Mouse (Mus musculus): ENCODE measurements around the gene Gpatch2. TPM values are rescaled to one million over a fixed set of nuclear protein-coding genes. Genes with fewer than 3 reads are reported as not detected.

Gene Gpatch2
- polyA plus RNA-seq, 1 experiment from 2014 or later: 5.7 TPM

DNA sequence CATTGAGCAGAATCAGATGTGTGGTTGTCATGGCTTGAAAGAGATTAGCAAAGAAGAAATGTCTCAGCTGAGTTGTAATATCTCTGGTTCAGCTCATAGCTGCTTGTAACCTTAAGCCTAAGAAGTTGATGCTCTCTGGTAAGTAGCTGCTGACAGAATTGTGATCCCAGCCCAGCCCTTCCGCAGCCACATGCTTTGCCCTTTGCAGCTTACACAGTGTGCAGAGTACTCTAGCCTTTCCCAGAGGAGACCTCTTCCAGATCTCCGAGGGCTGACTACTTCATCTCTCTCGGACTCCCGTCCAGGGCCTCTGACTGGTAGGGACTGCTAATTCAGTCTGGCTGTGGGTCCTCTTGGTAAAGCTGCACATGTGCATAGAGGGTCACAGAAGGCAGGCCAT lies 92.0 kb downstream of the Gpatch2 start:
- Histone ChIP-seq H3K9ac (ENCODE audit: low read depth, low read length) (no peak overlapping the region), H3K27ac (ENCODE audit: low read length) (no peak overlapping the region), H3K4me3 (ENCODE audit: low read depth, low read length) (no peak overlapping the region), H3K36me3 (ENCODE audit: control insufficient read depth, insufficient read depth) (no peaks in the 10 kb centered on the region), H3K9me3 (replicated peaks; ENCODE audit: control insufficient read depth, low read length) (no peaks in the 10 kb centered on the region), H3K4me1 (ENCODE audit: control insufficient read depth, low read depth, low read length) (no peaks in the 10 kb centered on the region), H3K27me3 (ENCODE audit: control insufficient read depth, insufficient read depth, low read depth, low read length) (no peaks in the 10 kb centered on the region), H3K4me2 (ENCODE audit: low read depth, low read length) (no peak overlapping the region)
- WGBS (ENCODE audit: insufficient replicate concordance): 81% methylated on average over 4 of the region's 4 CpGs
- no peak for ATAC-seq (ENCODE audit: low read depth)

DNA sequence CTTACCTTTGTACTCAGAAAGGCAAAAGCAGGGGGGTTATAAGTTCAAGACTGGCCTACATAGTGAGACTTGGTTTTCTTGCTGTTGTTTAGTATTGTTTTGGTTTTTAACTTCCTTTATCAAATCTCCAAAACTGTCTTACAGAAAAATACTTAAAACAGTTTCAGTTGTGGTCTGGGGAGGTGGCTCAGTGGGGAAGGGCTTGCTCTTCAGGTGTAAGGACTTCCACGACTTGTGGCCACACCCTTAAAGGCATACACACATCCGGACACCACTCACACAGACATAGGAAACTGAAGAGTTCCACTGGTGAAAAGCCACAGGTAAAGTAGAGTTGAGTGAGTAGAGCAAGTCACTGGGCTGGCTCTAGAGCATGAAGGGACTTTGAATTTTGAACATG lies 93.2 kb downstream of the Gpatch2 start:
- no peak for ATAC-seq (ENCODE audit: low read depth)
- H3K4me2 ChIP-seq (ENCODE audit: low read depth, low read length): no peak overlapping the region
- no peaks in the 10 kb centered on the region for H3K36me3 ChIP-seq (ENCODE audit: control insufficient read depth, insufficient read depth)
- H3K4me3 ChIP-seq (ENCODE audit: low read depth, low read length): no peak overlapping the region
- H3K9ac ChIP-seq (ENCODE audit: low read depth, low read length): no peak overlapping the region
- no peak overlapping the region for H3K27ac ChIP-seq (ENCODE audit: low read length)
- WGBS (ENCODE audit: insufficient replicate concordance): 67% methylated on average over 2 of the region's 2 CpGs
- H3K9me3 ChIP-seq (replicated peaks; ENCODE audit: control insufficient read depth, low read length): no peaks in the 10 kb centered on the region
- no peaks in the 10 kb centered on the region for H3K27me3 ChIP-seq (ENCODE audit: control insufficient read depth, insufficient read depth, low read depth, low read length)
- H3K4me1 ChIP-seq (ENCODE audit: control insufficient read depth, low read depth, low read length): no peaks in the 10 kb centered on the region

DNA sequence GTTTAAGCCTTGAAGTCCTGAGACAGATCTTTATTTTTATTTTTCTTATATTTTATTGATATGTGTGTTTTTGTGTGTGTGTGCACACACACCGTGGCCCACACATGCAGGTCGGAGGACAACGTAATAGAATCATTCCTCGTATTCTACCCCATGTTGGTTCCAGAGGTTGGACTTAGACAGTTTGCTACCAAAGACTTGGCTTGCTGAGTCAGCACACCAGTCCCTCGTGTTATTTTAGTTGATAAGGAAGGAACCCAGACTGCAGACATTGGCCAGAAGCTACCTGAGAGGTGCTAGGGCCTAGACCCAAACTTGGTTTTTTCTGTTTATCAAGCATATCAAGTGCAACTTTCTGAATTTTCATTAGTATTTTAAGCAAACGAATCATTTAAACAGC lies 95.8 kb downstream of the Gpatch2 start:
- H3K27me3 ChIP-seq (ENCODE audit: control insufficient read depth, insufficient read depth, low read depth, low read length): no peaks in the 10 kb centered on the region
- H3K9ac ChIP-seq (ENCODE audit: low read depth, low read length): no peak overlapping the region
- ATAC-seq (ENCODE audit: low read depth): no peak
- no peaks in the 10 kb centered on the region for H3K4me1 ChIP-seq (ENCODE audit: control insufficient read depth, low read depth, low read length)
- no peaks in the 10 kb centered on the region for H3K9me3 ChIP-seq (replicated peaks; ENCODE audit: control insufficient read depth, low read length)
- H3K4me2 ChIP-seq (ENCODE audit: low read depth, low read length): no peak overlapping the region
- WGBS (ENCODE audit: insufficient replicate concordance): 66% methylated on average over 6 of the region's 6 CpGs
- H3K4me3 ChIP-seq (ENCODE audit: low read depth, low read length): no peak overlapping the region
- no peaks in the 10 kb centered on the region for H3K36me3 ChIP-seq (ENCODE audit: control insufficient read depth, insufficient read depth)
- H3K27ac ChIP-seq (ENCODE audit: low read length): no peak overlapping the region

DNA sequence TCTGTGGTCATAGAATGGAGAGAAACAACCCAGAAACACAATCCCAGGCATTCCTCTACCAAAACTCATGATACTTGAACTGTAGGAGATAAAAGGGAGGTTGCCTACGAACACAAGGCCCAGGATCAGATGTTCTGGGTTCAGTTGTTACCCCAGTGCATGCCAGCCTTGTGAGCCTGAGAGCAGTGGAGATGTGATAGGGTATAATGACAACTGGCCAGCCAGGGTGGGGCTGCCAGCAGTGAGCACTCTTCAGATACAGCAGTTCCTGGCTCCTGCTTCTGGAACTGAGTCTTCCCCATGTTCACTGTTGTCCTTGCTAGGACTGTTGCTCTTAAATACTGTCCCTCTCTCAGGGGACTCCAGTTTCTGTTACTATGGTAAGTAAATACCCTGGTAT lies 98.0 kb downstream of the Gpatch2 start:
- Histone ChIP-seq H3K9ac (ENCODE audit: low read depth, low read length) (no peak overlapping the region), H3K27ac (ENCODE audit: low read length) (no peak overlapping the region), H3K9me3 (replicated peaks; ENCODE audit: control insufficient read depth, low read length) (no peaks in the 10 kb centered on the region), H3K27me3 (ENCODE audit: control insufficient read depth, insufficient read depth, low read depth, low read length) (no peaks in the 10 kb centered on the region), H3K4me3 (ENCODE audit: low read depth, low read length) (no peak overlapping the region), H3K4me1 (ENCODE audit: control insufficient read depth, low read depth, low read length) (no peaks in the 10 kb centered on the region), H3K4me2 (ENCODE audit: low read depth, low read length) (no peak overlapping the region), H3K36me3 (ENCODE audit: control insufficient read depth, insufficient read depth) (no peaks in the 10 kb centered on the region)
- no peak for ATAC-seq (ENCODE audit: low read depth)
- WGBS (ENCODE audit: insufficient replicate concordance): 53% methylated on average over 1 of the region's 1 CpGs

DNA sequence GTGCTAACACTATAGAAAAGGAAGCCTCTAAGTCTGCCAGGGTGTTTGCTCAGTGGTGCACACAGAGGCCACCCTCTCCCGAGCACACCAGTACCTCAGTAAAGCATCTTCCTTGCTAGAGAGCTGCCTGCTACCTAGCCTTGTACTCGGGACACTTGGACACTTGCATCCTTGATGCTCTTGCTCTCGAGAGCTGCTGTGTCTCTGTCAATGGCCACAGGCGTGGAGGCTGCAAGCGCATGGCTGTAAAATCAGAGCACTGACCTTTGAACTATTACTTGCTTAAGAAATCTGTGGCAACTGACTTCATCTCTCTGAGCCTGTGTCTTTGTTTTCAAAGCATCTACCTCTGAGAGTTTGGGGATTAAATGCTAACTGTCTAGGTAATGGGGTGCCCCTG lies 98.5 kb downstream of the Gpatch2 start:
- Histone ChIP-seq H3K4me1 (ENCODE audit: control insufficient read depth, low read depth, low read length) (no peaks in the 10 kb centered on the region), H3K36me3 (ENCODE audit: control insufficient read depth, insufficient read depth) (no peaks in the 10 kb centered on the region), H3K4me2 (ENCODE audit: low read depth, low read length) (no peak overlapping the region), H3K27me3 (ENCODE audit: control insufficient read depth, insufficient read depth, low read depth, low read length) (no peaks in the 10 kb centered on the region), H3K9ac (ENCODE audit: low read depth, low read length) (no peak overlapping the region), H3K4me3 (ENCODE audit: low read depth, low read length) (no peak overlapping the region), H3K27ac (ENCODE audit: low read length) (no peak overlapping the region), H3K9me3 (replicated peaks; ENCODE audit: control insufficient read depth, low read length) (no peaks in the 10 kb centered on the region)
- no peak for ATAC-seq (ENCODE audit: low read depth)
- WGBS (ENCODE audit: insufficient replicate concordance): 64% methylated on average over 5 of the region's 5 CpGs

DNA sequence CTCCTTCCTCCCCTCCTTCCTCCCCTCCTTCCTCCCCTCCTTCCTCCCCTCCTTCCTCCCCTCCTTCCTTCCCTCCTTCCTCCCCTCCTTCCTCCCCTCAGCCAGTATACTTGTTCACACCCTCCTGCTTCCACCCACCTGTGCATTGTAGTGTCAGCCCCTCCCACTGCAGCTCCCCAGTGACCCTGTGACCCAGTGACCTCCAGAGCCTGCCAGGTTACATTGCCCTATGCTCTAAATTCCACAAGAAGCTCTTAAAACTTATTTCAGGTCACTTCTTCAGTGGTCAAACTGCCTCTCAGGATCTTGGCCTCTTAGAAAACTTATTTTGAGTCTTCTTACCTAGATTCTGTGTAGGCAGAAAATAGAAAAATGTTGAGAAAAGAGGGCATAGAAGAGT lies 99.2 kb downstream of the Gpatch2 start:
- H3K4me3 ChIP-seq (ENCODE audit: low read depth, low read length): no peak overlapping the region
- ATAC-seq (ENCODE audit: low read depth): no peak

DNA sequence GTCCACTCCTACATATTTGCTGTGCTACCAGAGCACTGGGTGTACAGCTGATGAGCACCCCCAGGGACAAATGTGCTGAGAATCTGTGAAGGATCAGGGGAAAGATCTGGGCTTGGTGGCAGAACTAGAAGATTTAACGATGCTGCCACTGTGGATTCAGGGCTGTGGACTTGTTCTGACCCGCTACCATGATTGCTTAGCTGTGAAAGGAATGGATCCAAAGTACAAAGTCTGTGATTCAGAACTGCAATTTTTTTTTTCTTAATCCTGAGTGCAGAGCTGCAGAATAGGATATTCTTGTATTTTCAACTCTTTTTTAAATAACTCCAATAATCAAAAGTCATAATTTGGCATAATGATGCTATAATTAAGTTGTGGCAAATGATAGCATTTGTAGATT lies 100.5 kb downstream of the Gpatch2 start:
- no peaks in the 10 kb centered on the region for H3K9me3 ChIP-seq (replicated peaks; ENCODE audit: control insufficient read depth, low read length)
- no peaks in the 10 kb centered on the region for H3K36me3 ChIP-seq (ENCODE audit: control insufficient read depth, insufficient read depth)
- no peak overlapping the region for H3K9ac ChIP-seq (ENCODE audit: low read depth, low read length)
- no peaks in the 10 kb centered on the region for H3K27me3 ChIP-seq (ENCODE audit: control insufficient read depth, insufficient read depth, low read depth, low read length)
- no peak overlapping the region for H3K27ac ChIP-seq (ENCODE audit: low read length)
- no peak overlapping the region for H3K4me3 ChIP-seq (ENCODE audit: low read depth, low read length)
- ATAC-seq (ENCODE audit: low read depth): no peak
- 74% methylated on average over 2 of the region's 2 CpGs for WGBS (ENCODE audit: insufficient replicate concordance)
- H3K4me2 ChIP-seq (ENCODE audit: low read depth, low read length): no peak overlapping the region
- H3K4me1 ChIP-seq (ENCODE audit: control insufficient read depth, low read depth, low read length): no peaks in the 10 kb centered on the region

More for the DNA sequence above, 99.2 kb downstream of the Gpatch2 start:
- H3K4me1 ChIP-seq (ENCODE audit: control insufficient read depth, low read depth, low read length): no peaks in the 10 kb centered on the region
- no peak overlapping the region for H3K4me2 ChIP-seq (ENCODE audit: low read depth, low read length)
- H3K9ac ChIP-seq (ENCODE audit: low read depth, low read length): no peak overlapping the region
- H3K9me3 ChIP-seq (replicated peaks; ENCODE audit: control insufficient read depth, low read length): no peaks in the 10 kb centered on the region
- no peak overlapping the region for H3K27ac ChIP-seq (ENCODE audit: low read length)
- no peaks in the 10 kb centered on the region for H3K36me3 ChIP-seq (ENCODE audit: control insufficient read depth, insufficient read depth)
- H3K27me3 ChIP-seq (ENCODE audit: control insufficient read depth, insufficient read depth, low read depth, low read length): no peaks in the 10 kb centered on the region

DNA sequence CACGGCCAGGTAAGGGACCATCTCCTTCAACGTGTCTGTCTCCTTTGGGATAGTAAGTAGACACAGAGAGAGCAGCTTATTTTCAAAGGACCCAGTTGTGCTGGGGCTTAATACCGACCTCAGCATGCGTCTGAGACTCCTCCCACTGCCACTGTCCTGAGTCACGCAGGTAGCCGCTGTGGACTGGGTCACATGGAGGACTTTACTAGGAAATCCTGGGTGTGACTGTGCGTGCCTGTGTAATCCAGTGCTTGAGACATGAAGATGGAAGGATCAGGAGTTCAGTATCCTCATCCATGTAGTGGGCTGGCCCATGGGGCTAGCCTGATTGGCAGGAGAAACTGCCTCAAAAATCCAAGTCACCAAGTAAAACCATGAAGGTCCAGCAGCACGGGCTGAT lies 101.2 kb downstream of the Gpatch2 start:
- H3K9me3 ChIP-seq (replicated peaks; ENCODE audit: control insufficient read depth, low read length): no peaks in the 10 kb centered on the region
- no peak for ATAC-seq (ENCODE audit: low read depth)
- H3K27me3 ChIP-seq (ENCODE audit: control insufficient read depth, insufficient read depth, low read depth, low read length): no peaks in the 10 kb centered on the region
- no peak overlapping the region for H3K4me3 ChIP-seq (ENCODE audit: low read depth, low read length)
- no peaks in the 10 kb centered on the region for H3K36me3 ChIP-seq (ENCODE audit: control insufficient read depth, insufficient read depth)
- 80% methylated on average over 8 of the region's 8 CpGs for WGBS (ENCODE audit: insufficient replicate concordance)
- no peak overlapping the region for H3K27ac ChIP-seq (ENCODE audit: low read length)
- no peak overlapping the region for H3K9ac ChIP-seq (ENCODE audit: low read depth, low read length)
- no peak overlapping the region for H3K4me2 ChIP-seq (ENCODE audit: low read depth, low read length)
- no peaks in the 10 kb centered on the region for H3K4me1 ChIP-seq (ENCODE audit: control insufficient read depth, low read depth, low read length)

DNA sequence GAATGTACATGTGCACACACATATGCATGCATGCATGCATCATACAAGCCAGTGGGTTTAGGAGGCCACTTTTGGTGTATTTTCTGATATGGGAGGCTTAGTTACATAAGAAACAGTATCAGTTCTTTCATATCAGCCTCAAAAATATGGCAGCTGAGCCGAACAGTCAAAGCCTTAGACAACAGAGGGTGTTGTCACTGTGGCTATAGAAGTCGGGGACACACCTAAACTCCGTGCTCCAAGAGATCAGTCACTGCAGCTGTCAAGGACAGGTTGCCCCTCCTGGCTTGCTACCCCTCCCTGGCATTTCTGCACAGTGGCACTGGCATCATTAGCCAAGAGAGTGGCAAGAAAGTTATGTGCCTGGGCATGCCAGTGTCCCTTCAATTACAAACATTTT lies 106.5 kb downstream of the Gpatch2 start:
- Histone ChIP-seq H3K27ac (ENCODE audit: low read length) (no peak overlapping the region), H3K36me3 (ENCODE audit: control insufficient read depth, insufficient read depth) (no peaks in the 10 kb centered on the region), H3K4me1 (ENCODE audit: control insufficient read depth, low read depth, low read length) (no peaks in the 10 kb centered on the region; the same call in 1 of the 2 replicates), H3K4me3 (ENCODE audit: low read depth, low read length) (no peak overlapping the region), H3K27me3 (ENCODE audit: control insufficient read depth, insufficient read depth, low read depth, low read length) (no peaks in the 10 kb centered on the region), H3K4me2 (ENCODE audit: low read depth, low read length) (no peak overlapping the region), H3K9me3 (replicated peaks; ENCODE audit: control insufficient read depth, low read length) (no peaks in the 10 kb centered on the region), H3K9ac (ENCODE audit: low read depth, low read length) (no peak overlapping the region)
- WGBS (ENCODE audit: insufficient replicate concordance): 25% methylated on average over 3 of the region's 3 CpGs
- peak; percentile 56 for ATAC-seq (ENCODE audit: low read depth)
